Mouse (Mus musculus) kidney, adult 2 months (tissue): Measurements from ENCODE around the gene Tmbim1.

Experiments
- CTCF ChIP-seq: fragments of 200-500 bp; conservative IDR thresholded peaks from 2 replicates; pipeline ENCODE4 v1.5.1; 2011; ENCODE audit warnings: low read depth, mild to moderate bottlenecking, control low read depth, low read length, moderate library complexity, mixed read lengths; ENCODE audit not compliant: insufficient read depth, insufficient read length
- POLR2A ChIP-seq: fragments of 200-500 bp; IDR thresholded peaks from one replicate; pipeline ENCODE4 v1.6.1; 2011; ENCODE audit warnings: low read depth, low read length, control low read depth

DNA sequence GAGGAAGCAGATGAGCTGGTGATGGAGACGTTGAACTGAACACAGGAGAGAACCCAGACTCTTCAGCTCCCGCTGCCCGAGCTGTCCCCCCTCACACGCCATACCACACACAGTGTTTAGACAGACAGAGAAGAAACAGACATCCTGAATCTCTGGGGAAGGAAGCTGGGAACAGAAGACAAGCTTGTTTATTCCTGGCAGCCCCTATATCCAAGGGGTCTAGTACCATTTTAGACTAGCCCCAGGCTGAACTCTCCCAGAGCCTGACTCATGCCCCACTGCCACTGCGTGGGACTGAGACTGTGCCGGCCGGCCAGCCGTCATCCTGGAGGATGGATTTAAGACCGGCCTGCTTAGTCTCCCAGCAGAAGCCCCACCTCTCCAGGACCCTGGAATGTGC is 30.4 kb downstream of the Tmbim1 start:
- TF ChIP-seq CTCF: no peak
- no peak for TF ChIP-seq POLR2A
